Mouse (Mus musculus) urinary bladder, postnatal 36 days (tissue): ENCODE measurements around the gene Zkscan1.
A peak's percentile ranks its signal among the peaks of the same experiment; 100 is the strongest.

Source experiments
- DNase-seq, 2 experiments: peaks; one replicate each; pipeline ENCODE4 v3.0.0; 2022; ENCODE audit warnings: low spot score in 2 of 2, mixed read lengths in 1 of 2

Gene Zkscan1

DNA sequence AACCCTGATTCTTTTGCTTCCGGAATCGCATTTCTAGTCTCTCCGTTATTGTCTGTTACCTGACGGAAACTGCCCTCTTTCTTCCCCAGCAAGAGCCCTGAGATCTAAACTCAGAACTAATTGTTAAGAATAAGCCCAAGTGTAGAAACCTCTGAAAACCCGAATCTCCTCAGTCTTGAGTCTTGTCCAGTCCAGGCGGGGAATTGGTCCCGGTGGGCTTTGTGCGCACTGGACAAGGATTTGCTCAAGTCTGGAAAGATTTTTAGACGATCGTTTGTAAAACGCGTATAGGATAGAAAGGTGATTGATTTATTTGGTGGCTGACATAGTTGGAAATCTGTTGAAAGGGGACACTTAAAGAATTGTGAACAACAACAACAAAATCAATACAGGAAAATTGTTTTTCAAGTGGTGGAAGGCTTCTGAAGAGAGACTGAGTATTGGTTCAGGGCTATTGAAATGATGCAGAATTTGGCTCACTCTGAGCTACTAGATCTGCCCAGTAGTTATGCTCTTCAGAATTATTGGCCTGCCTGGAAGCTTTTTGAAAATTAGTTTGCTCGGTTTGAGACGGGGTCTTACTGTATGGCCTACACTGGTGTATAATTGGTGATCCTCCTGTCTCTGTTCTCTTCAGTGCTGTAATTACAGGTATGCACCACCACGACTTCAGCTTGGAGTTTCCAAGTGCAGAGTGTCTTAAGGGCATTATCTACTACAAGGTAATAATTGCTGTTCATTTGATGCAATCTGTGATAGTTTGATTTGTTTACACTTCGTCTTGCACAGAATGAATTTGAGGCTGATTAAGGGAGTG, 32.5 kb downstream of the Zkscan1 start:
- DNase-seq = no peak

- DNase-seq = no peak
Measured at GRCm38 (mm10) chr5:138118041-138118440, 33.2 kb downstream of the Zkscan1 start.

GRCm38 (mm10) chr5:138132425-138133064, 47.7 kb downstream of the Zkscan1 start:
- DNase-seq = no peak

DNA sequence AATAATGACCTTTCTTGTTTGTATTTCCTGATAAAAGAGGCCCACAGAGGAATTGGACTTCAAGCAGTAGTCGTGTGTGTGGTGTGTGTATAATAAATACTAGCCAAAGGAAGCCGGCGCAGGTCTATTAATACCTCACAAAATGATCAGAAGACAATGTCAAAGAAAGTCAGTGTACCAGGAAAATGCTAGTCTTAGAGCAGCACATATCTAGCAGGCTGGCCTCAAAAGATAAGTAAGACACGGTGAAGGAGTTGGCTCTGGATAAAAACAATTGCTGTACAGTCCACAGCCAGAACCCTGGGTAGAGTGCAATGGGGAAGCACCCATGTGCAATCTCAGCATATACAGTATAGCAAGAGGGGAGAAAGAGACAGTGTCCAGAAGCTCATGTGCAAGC, 52.4 kb downstream of the Zkscan1 start:
- no peak for DNase-seq

- DNase-seq = no peak
Measured at GRCm38 (mm10) chr5:138137935-138138549, 53.2 kb downstream of the Zkscan1 start.

DNA sequence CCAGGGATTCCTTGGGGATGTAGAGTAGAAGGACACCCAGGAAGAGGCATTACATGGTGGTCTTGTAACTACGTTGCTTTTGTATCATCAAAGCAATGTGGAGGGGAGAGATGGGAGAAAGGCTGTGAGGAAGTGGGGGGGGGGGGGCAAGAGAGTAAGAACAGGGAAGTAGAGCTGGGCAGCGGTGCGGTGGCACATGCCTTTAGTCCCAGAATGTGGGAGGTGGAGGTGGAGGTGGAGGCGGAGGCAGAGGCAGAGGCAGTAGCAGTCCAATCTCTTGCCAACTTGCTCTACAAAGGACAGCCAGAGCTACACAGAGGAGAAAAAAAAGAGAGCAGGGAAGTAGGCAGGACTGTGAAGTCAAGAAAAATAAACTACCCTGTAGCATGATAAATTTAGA, 53.7 kb downstream of the Zkscan1 start:
- DNase-seq = no peak

DNA sequence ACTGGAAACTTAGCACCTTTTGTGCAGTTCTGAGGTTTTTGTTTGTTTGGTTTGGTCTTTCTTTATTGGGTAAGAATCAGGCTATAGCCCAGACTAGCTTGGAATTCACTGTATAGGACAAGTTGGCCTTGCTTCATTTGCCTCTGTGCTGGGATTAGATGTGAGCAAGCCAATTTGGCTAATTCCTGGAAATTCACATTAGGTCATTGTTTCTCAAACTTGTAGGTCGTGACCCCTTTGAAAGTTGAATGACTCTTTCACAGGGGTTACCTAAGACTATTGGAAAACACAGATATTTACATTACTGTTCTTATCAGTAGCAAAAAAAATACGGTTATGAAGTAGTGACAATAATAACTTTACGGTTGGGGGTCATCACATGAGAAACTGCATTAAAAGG, 69.5 kb downstream of the Zkscan1 start:
- no peak for DNase-seq

- DNase-seq = peak; percentile 81 to 86
Measured at GRCm38 (mm10) chr5:138155443-138155976, 70.6 kb downstream of the Zkscan1 start, which contains the start of gene Zfp113. TSS of gene Zfp113 (minus strand) at chr5:138155744.
